Mouse (Mus musculus) embryonic facial prominence, embryonic 12.5 days (tissue): ENCODE data around the gene Tbc1d14. TPM values are rescaled to one million over a fixed set of nuclear protein-coding genes. Genes with fewer than 3 reads are reported as not detected.

Experiments
- ATAC-seq: fragments of 200-750 bp; cut with Nextera tagmentation; 2 replicates; pipeline ENCODE4 v1.8.0; 2017; ENCODE audit not compliant: insufficient number of reproducible peaks, insufficient read depth, low FRiP score, low TSS enrichment
- H3K27ac ChIP-seq: fragments of 300-500 bp; sonication (generic); 2 replicates; pipeline ENCODE4 v1.5.1; 2016; ENCODE audit warnings: mild to moderate bottlenecking
- H3K27me3 ChIP-seq: fragments of 300-500 bp; sonication (generic); 2 replicates; pipeline ENCODE4 v1.6.1; 2016; ENCODE audit warnings: mild to moderate bottlenecking, moderate library complexity
- H3K36me3 ChIP-seq: fragments of 300-500 bp; sonication (generic); 2 replicates; pipeline ENCODE4 v1.6.1; 2016; ENCODE audit warnings: mild to moderate bottlenecking
- H3K4me1 ChIP-seq: fragments of 300-500 bp; sonication (generic); 2 replicates; pipeline ENCODE4 v1.6.1; 2016
- H3K4me2 ChIP-seq: fragments of 300-500 bp; sonication (generic); replicated peaks from 2 replicates; pipeline ENCODE4 v1.6.1; 2016; ENCODE audit warnings: mild to moderate bottlenecking, moderate library complexity
- H3K4me3 ChIP-seq: fragments of 300-500 bp; sonication (generic); 2 replicates; pipeline ENCODE4 v1.5.1; 2016; ENCODE audit warnings: mild to moderate bottlenecking
- H3K9ac ChIP-seq: fragments of 300-500 bp; sonication (generic); 2 replicates; pipeline ENCODE4 v1.6.1; 2016; ENCODE audit warnings: mild to moderate bottlenecking, moderate library complexity
- H3K9me3 ChIP-seq: fragments of 300-500 bp; sonication (generic); 2 replicates; pipeline ENCODE4 v1.6.1; 2016; ENCODE audit warnings: mild to moderate bottlenecking, moderate library complexity
- WGBS: fragments of 180-500 bp; shearing (Covaris S2); methylation state at CpG from one replicate; pipeline ENCODE4 v1.1.7; 2016; 5-methylcytosine and 5-hydroxymethylcytosine counted together
- polyA plus RNA-seq: library from polyadenylated mRNA; unstranded; fragments of >200 nt; fragmentation: Nextera tagmentation; extraction: Ambion mirVana; gene quantifications from 2 replicates; pipeline ENCODE4 v1.2.1, GENCODE M21; 2016

Tbc1d14 gene
- polyA plus RNA-seq, 1 experiment from 2014 or later: 44.5 TPM

DNA sequence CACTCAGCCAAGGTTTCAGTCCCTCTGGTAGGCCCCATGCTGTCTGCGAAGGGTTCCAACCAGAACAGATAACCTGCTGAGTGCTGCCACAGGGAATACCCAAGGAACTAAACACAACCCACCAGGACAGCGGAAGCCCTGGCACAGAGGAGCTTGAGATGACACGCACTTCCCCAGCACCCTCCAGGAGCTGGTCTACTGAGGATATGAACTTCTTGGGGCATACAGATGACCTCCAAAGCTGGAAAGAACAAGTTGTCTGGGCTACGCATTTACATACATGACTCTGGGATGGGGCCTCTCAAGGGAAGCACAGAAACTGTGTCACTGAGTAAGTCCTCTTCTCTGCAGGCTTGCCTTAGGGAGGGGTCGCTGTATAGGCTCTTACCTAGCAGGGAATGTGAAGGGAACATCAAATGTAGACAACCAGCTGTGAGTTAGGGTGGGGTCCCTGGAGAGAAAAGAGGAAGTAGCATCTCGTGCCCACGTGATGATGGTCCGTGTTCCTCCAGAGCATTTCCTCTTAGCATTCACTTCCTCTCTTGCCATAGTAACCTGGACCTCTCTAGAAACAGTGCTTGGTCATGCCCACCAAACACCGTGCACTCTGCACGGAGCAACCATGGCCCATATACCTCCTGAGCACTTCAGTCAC, 30.2 kb downstream of the Tbc1d14 start:
- Histone ChIP-seq H3K27ac (no peak overlapping the region), H3K4me3 (no peak overlapping the region), H3K9ac (no peak overlapping the region), H3K4me1 (0 out of 2 replicates have a peak, but pooled peaks cover 3% of the 10 kb centered on the region), H3K9me3 (no peaks in the 10 kb centered on the region), H3K36me3 (no peaks in the 10 kb centered on the region), H3K4me2 (no peak overlapping the region), H3K27me3 (no peaks in the 10 kb centered on the region)
- ATAC-seq: no peak
- 88% methylated on average over 10 of the region's 10 CpGs for WGBS

- H3K9ac ChIP-seq: no peak overlapping the region
- 77% methylated on average over 4 of the region's 4 CpGs for WGBS
- no peak for ATAC-seq
- H3K27ac ChIP-seq: no peak overlapping the region
- H3K36me3 ChIP-seq: no peaks in the 10 kb centered on the region
- no peak overlapping the region for H3K4me3 ChIP-seq
- no peaks in the 10 kb centered on the region for H3K4me1 ChIP-seq
- H3K4me2 ChIP-seq: no peak overlapping the region
- H3K27me3 ChIP-seq: no peaks in the 10 kb centered on the region
- no peaks in the 10 kb centered on the region for H3K9me3 ChIP-seq
These were observed 31.6 kb downstream of the Tbc1d14 start for GRCm38 (mm10) chr5:36561509-36561908.

- no peak overlapping the region for H3K4me2 ChIP-seq
- H3K9me3 ChIP-seq: no peaks in the 10 kb centered on the region
- no peaks in the 10 kb centered on the region for H3K4me1 ChIP-seq
- no peaks in the 10 kb centered on the region for H3K27me3 ChIP-seq
- no peak overlapping the region for H3K27ac ChIP-seq
- H3K4me3 ChIP-seq: no peak overlapping the region
- ATAC-seq: no peak
- 89% methylated on average over 4 of the region's 4 CpGs for WGBS
- H3K9ac ChIP-seq: no peak overlapping the region
- H3K36me3 ChIP-seq: no peaks in the 10 kb centered on the region
These were observed 32.6 kb downstream of the Tbc1d14 start for GRCm38 (mm10) chr5:36560490-36560889.

- no peak overlapping the region for H3K27ac ChIP-seq
- ATAC-seq: no peak
These were observed 33.4 kb downstream of the Tbc1d14 start for GRCm38 (mm10) chr5:36559510-36560235.

DNA sequence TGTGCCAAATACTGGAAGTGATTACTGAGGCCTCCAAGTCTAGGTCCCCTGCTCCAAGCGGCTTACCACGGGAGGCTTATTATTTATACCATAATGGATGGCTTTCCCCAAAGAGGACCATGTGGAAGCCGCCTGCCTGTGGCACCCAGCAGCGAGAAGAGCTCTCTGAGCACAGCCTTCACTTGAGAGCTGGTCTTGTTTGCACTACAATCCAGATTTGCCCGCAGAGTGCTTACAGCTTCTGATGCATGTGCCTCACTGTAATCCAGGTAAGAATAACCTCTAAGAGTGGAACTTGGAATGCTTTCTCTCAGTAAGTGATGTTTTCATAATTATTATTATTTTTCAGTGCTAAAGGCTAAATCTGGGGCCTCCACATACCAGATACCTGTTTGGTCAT, 34.0 kb downstream of the Tbc1d14 start:
- H3K27ac ChIP-seq: no peak overlapping the region
- H3K9ac ChIP-seq: no peak overlapping the region
- H3K4me3 ChIP-seq: no peak overlapping the region
- no peaks in the 10 kb centered on the region for H3K9me3 ChIP-seq
- H3K36me3 ChIP-seq: no peaks in the 10 kb centered on the region
- ATAC-seq: no peak
- 73% methylated on average over 5 of the region's 5 CpGs for whole genome bisulfite sequencing
- H3K4me1 ChIP-seq: peaks cover 7% of the 10 kb centered on the region
- no peak overlapping the region for H3K4me2 ChIP-seq
- H3K27me3 ChIP-seq: no peaks in the 10 kb centered on the region

More at GRCm38 (mm10) chr5:36559510-36560235, 33.4 kb downstream of the Tbc1d14 start:
- no peaks in the 10 kb centered on the region for H3K27me3 ChIP-seq
- H3K9ac ChIP-seq: no peak overlapping the region
- 85% methylated on average over 6 of the region's 6 CpGs for WGBS
- H3K4me3 ChIP-seq: no peak overlapping the region
- no peaks in the 10 kb centered on the region for H3K9me3 ChIP-seq
- H3K36me3 ChIP-seq: no peaks in the 10 kb centered on the region
- H3K4me1 ChIP-seq: peaks cover 2% of the 10 kb centered on the region; the same call in 1 of the 2 replicates
- H3K4me2 ChIP-seq: no peak overlapping the region

GRCm38 (mm10) chr5:36558526-36558925, 34.5 kb downstream of the Tbc1d14 start:
- H3K36me3 ChIP-seq: no peaks in the 10 kb centered on the region
- no peak overlapping the region for H3K4me2 ChIP-seq
- H3K4me1 ChIP-seq: peaks cover 11% of the 10 kb centered on the region
- no peak for ATAC-seq
- H3K27ac ChIP-seq: no peak overlapping the region
- WGBS: 89% methylated on average over 2 of the region's 2 CpGs
- no peak overlapping the region for H3K9ac ChIP-seq
- H3K4me3 ChIP-seq: no peak overlapping the region
- H3K9me3 ChIP-seq: no peaks in the 10 kb centered on the region
- no peaks in the 10 kb centered on the region for H3K27me3 ChIP-seq

DNA sequence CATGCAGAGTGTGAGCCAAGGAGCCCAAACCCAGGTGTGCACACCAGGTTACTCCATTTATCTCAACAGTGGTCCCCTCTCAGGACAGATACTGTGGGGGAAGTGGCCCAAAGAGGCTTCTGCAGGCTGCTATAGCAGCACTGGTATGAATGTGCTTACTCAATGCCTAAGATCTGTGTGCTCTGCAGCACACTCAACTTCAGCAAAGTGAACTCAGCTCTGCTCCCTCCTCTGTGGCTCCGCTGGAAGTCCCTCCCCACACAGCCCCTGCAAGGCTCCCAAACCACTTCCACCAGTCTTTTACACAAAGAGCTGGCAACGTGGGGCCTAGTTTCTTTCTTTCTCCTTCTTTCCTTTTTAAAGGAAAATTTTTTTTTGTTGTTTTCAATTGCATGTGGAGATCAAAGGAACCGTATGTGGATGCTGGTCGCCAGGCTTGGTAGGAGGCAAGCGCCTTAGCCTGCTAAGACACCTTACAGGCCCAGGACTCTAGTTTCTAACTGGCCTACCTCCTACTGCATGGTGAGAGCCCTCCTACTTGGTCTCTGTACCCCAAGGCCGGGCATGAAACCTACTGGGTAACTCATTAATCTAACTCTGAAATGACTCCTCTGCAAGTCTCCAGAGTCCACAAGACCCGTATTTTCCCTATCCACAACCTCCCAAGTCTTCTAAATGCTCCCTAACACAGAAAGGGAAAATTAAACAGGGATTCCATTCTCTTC, 35.3 kb downstream of the Tbc1d14 start:
- Histone ChIP-seq H3K9me3 (no peaks in the 10 kb centered on the region), H3K27me3 (no peaks in the 10 kb centered on the region), H3K9ac (no peak overlapping the region), H3K36me3 (no peaks in the 10 kb centered on the region), H3K4me1 (peaks cover 11% of the 10 kb centered on the region), H3K4me3 (no peak overlapping the region), H3K27ac (no peak overlapping the region), H3K4me2 (no peak overlapping the region)
- WGBS: 49% methylated on average over 7 of the region's 7 CpGs
- ATAC-seq: no peak

DNA sequence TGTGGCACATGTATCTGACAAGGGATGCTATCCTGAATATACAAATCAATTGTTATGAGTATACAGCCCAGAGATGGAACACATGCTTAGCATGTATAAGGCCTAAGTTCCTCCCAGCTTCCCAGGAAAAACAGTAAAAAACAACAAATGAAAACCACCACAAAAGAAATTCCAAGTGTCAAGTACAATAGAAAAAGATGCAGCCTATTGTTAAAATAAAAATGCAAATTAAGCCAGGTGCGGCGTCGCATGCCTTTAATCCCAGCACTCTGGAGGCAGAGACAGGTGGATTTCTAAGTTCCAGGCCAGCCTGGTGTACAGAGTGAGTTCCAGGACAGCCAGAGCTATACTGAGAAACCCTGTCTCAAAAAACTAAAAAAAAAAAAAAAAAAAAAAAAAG, 36.2 kb downstream of the Tbc1d14 start:
- WGBS: 57% methylated on average over 3 of the region's 3 CpGs
- Histone ChIP-seq H3K4me1 (peaks cover 11% of the 10 kb centered on the region), H3K36me3 (no peaks in the 10 kb centered on the region), H3K9me3 (no peaks in the 10 kb centered on the region), H3K4me2 (no peak overlapping the region), H3K4me3 (no peak overlapping the region), H3K9ac (no peak overlapping the region), H3K27ac (no peak overlapping the region), H3K27me3 (no peaks in the 10 kb centered on the region)
- no peak for ATAC-seq

DNA sequence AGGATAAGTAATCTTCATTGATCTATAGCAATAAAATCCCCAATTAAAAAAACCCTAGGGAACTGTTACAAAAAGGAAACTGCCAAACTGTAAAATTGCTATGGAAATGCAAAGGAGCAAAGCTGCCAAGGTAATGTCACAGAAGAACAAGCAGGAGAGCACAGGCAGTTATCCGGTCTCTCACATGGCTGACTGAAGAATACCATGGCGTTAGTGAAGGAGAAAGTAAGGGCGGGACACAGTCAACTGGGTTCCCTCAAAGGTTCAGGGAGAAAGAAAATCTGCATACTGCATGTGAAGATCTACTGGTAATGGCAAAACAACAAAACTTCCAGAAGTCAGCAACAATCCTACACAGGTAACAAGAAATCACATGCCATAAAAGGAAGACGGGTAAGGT, 36.8 kb downstream of the Tbc1d14 start:
- Histone ChIP-seq H3K9me3 (no peaks in the 10 kb centered on the region), H3K9ac (no peak overlapping the region), H3K27me3 (no peaks in the 10 kb centered on the region), H3K4me1 (peaks cover 11% of the 10 kb centered on the region), H3K27ac (no peak overlapping the region), H3K36me3 (no peaks in the 10 kb centered on the region), H3K4me2 (no peak overlapping the region), H3K4me3 (no peak overlapping the region)
- WGBS: 77% methylated on average over 4 of the region's 4 CpGs
- ATAC-seq: no peak

DNA sequence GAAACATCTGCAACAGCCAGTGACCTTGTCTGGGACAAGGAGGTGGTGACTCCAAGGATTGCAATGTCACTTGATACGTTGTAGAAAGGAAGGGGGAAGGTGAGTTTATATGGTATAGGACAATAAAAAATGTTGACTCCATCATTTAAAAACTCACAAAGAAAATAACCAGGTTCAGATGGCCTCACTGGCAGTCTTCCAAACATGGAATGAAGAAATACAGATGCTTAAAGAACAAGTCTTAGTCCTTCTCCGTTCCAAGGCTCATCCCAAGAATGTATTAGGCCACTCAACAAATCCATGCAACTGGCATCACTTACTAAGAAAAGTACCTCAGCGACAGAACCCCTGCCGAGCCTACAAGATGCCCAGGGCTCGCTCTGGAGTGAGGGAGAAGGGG, 38.6 kb downstream of the Tbc1d14 start:
- H3K4me1 ChIP-seq: peaks cover 11% of the 10 kb centered on the region
- H3K27me3 ChIP-seq: no peaks in the 10 kb centered on the region
- no peak overlapping the region for H3K9ac ChIP-seq
- no peak overlapping the region for H3K4me2 ChIP-seq
- no peak for ATAC-seq
- H3K27ac ChIP-seq: no peak overlapping the region
- H3K36me3 ChIP-seq: no peaks in the 10 kb centered on the region
- 60% methylated on average over 5 of the region's 5 CpGs for WGBS
- no peak overlapping the region for H3K4me3 ChIP-seq
- H3K9me3 ChIP-seq: no peaks in the 10 kb centered on the region

DNA sequence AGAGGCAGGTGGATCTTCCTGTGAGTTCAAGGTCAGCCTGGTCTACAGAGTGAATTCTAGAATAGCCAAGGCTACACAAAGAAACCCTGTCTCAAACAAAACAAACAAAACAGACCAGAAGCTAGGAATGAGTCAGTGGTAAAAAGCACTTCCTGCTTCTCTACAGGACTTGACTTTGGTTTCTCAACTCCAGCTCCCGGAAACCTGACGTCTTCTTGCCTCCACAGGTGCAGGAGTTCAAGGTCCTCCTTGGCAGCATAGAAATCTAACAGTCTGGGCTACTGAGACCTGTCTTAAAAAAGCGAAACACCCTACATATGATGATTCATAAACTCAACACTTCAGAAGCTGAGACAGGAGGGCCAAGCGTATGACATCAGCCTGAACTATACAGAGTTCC, 39.2 kb downstream of the Tbc1d14 start:
- H3K36me3 ChIP-seq: no peaks in the 10 kb centered on the region
- H3K27ac ChIP-seq: no peak overlapping the region
- 84% methylated on average over 4 of the region's 4 CpGs for WGBS
- peaks cover 11% of the 10 kb centered on the region for H3K4me1 ChIP-seq
- H3K27me3 ChIP-seq: no peaks in the 10 kb centered on the region
- H3K9me3 ChIP-seq: no peaks in the 10 kb centered on the region
- ATAC-seq: no peak
- H3K4me2 ChIP-seq: no peak overlapping the region
- no peak overlapping the region for H3K9ac ChIP-seq
- no peak overlapping the region for H3K4me3 ChIP-seq
